Mouse (Mus musculus) midbrain, postnatal 0 days (tissue): ENCODE results near the gene Reps1. TPM values are rescaled to one million over a fixed set of nuclear protein-coding genes. Genes with fewer than 3 reads are reported as not detected.

ENCODE experiments used
- ATAC-seq: fragments of 200-750 bp; cut with Nextera tagmentation; 2 replicates; pipeline ENCODE4 v1.8.0; 2017; ENCODE audit warnings: moderate number of reproducible peaks, mild to moderate bottlenecking, moderate TSS enrichment, moderate library complexity; ENCODE audit not compliant: low FRiP score
- DNase-seq: peaks from one replicate; pipeline ENCODE4 v3.0.0-alpha.2; 2015; ENCODE audit warnings: low spot score
- H3K27ac ChIP-seq: fragments of 300-500 bp; sonication (generic); 2 replicates; pipeline ENCODE4 v1.5.1; 2014; ENCODE audit warnings: low read depth, mild to moderate bottlenecking, low read length, mixed read lengths
- H3K27me3 ChIP-seq: fragments of 300-500 bp; sonication (generic); 2 replicates; pipeline ENCODE4 v1.6.1; 2014; ENCODE audit warnings: low read length, control low read depth, mixed read lengths; ENCODE audit not compliant: insufficient read depth
- H3K36me3 ChIP-seq: fragments of 300-500 bp; sonication (generic); 2 replicates; pipeline ENCODE4 v1.6.1; 2014; ENCODE audit warnings: low read length, control low read depth, mixed read lengths; ENCODE audit not compliant: insufficient read depth
- H3K4me1 ChIP-seq: fragments of 300-500 bp; sonication (generic); 2 replicates; pipeline ENCODE4 v1.6.1; 2014; ENCODE audit warnings: mild to moderate bottlenecking, control low read depth, antibody characterized with exemption, low read length, mixed read lengths; ENCODE audit not compliant: insufficient read depth
- H3K4me2 ChIP-seq: fragments of 300-500 bp; sonication (generic); 2 replicates; pipeline ENCODE4 v1.6.1; 2014; ENCODE audit warnings: low read depth, mild to moderate bottlenecking, low read length, mixed read lengths; ENCODE audit not compliant: poor library complexity, severe bottlenecking
- H3K4me3 ChIP-seq: fragments of 300-500 bp; sonication (generic); 2 replicates; pipeline ENCODE4 v1.5.1; 2014; ENCODE audit warnings: low read depth, mild to moderate bottlenecking, low read length, moderate library complexity
- H3K9ac ChIP-seq: fragments of 300-500 bp; sonication (generic); replicated peaks from 2 replicates; pipeline ENCODE4 v1.6.1; 2014; ENCODE audit warnings: mild to moderate bottlenecking, low read length, moderate library complexity, mixed read lengths; ENCODE audit not compliant: poor library complexity, severe bottlenecking
- H3K9me3 ChIP-seq: fragments of 300-500 bp; sonication (generic); 2 replicates; pipeline ENCODE4 v1.6.1; 2016; ENCODE audit warnings: low read length, control low read depth
- CTCF ChIP-seq: IDR thresholded peaks from 2 replicates; pipeline ENCODE4 v1.5.1; 2016; ENCODE audit warnings: antibody characterized with exemption, mild to moderate bottlenecking
- WGBS: fragments of 180-500 bp; shearing (Covaris S2); extraction: QIAGEN DNeasy Blood & Tissue Kit; methylation state at CpG from one replicate; pipeline ENCODE4 v1.1.7; 2014; 5-methylcytosine and 5-hydroxymethylcytosine counted together
- polyA plus RNA-seq: library from polyadenylated mRNA; unstranded; fragments of >200 nt; fragmentation: Nextera tagmentation; extraction: Ambion mirVana; gene quantifications from 2 replicates; pipeline ENCODE4 v1.2.1, GENCODE M21; 2015
- total RNA-seq: library from RNA; depleted of rRNA; stranded (reverse); fragments of >200 nt; gene quantifications from 2 replicates; pipeline ENCODE4 v1.2.3, GENCODE M21; 2014; rRNA removed

Gene Reps1
- total RNA-seq (72.0 and 75.5 TPM in 2 replicates), polyA plus RNA-seq (16.0 and 22.5 TPM in 2 replicates)

GRCm38 (mm10) chr10:18055696-18056390, at the start of gene Reps1:
Reps1 (plus strand) TSS chr10:18055861.
- Histone ChIP-seq H3K4me1 (peaks cover 16% of the 10 kb centered on the region), H3K9ac (peak within 1 kb of the TSS; percentile 97), H3K27ac (peak within 1 kb of the TSS; percentile 94), H3K4me3 (peak within 1 kb of the TSS; percentile 99), H3K27me3 (no peaks in the 10 kb centered on the region), H3K36me3 (no peaks in the 10 kb centered on the region), H3K4me2 (peak within 1 kb of the TSS; percentile 60), H3K9me3 (no peaks in the 10 kb centered on the region)
- no peak for TF ChIP-seq CTCF
- WGBS: under 1% methylated on average over 77 of the region's 90 CpGs
- ATAC-seq (peak; percentile 84), DNase-seq (peak; percentile 52)

GRCm38 (mm10) chr10:18006756-18007155, 48.9 kb upstream of the Reps1 start:
- Histone ChIP-seq H3K36me3 (no peaks in the 10 kb centered on the region; the same call in 1 of the 2 replicates), H3K4me1 (no peaks in the 10 kb centered on the region), H3K9me3 (no peaks in the 10 kb centered on the region), H3K4me3 (no peak overlapping the region), H3K4me2 (no peak overlapping the region), H3K27ac (no peak overlapping the region), H3K27me3 (no peaks in the 10 kb centered on the region), H3K9ac (no peak overlapping the region)
- DNase-seq: no peak
- no peak for ATAC-seq
- TF ChIP-seq CTCF: no peak
- WGBS: 96% methylated on average over 1 of the region's 1 CpGs

- ATAC-seq: no peak
- no peak for DNase-seq
- Histone ChIP-seq H3K27me3 (no peaks in the 10 kb centered on the region), H3K4me1 (no peaks in the 10 kb centered on the region), H3K9ac (no peak overlapping the region), H3K4me3 (no peak overlapping the region), H3K4me2 (no peak overlapping the region), H3K27ac (no peak overlapping the region), H3K36me3 (no peaks in the 10 kb centered on the region; the same call in 1 of the 2 replicates), H3K9me3 (no peaks in the 10 kb centered on the region)
- no peak for TF ChIP-seq CTCF
- WGBS: 89% methylated on average over 3 of the region's 3 CpGs
Observed at GRCm38 (mm10) chr10:18007243-18007642, 48.4 kb upstream of the Reps1 start.

- Histone ChIP-seq H3K4me1 (no peaks in the 10 kb centered on the region), H3K27ac (no peak overlapping the region), H3K36me3 (no peaks in the 10 kb centered on the region; the same call in 1 of the 2 replicates), H3K4me2 (no peak overlapping the region), H3K9ac (no peak overlapping the region), H3K27me3 (no peaks in the 10 kb centered on the region), H3K9me3 (no peaks in the 10 kb centered on the region), H3K4me3 (no peak overlapping the region)
- DNase-seq: no peak
- ATAC-seq: no peak
- no peak for TF ChIP-seq CTCF
Observed at GRCm38 (mm10) chr10:18008118-18008517, 47.5 kb upstream of the Reps1 start.

- Histone ChIP-seq H3K27ac (no peak overlapping the region), H3K4me2 (no peak overlapping the region), H3K36me3 (no peaks in the 10 kb centered on the region; the same call in 1 of the 2 replicates), H3K9ac (no peak overlapping the region), H3K4me1 (no peaks in the 10 kb centered on the region), H3K27me3 (no peaks in the 10 kb centered on the region), H3K4me3 (no peak overlapping the region), H3K9me3 (no peaks in the 10 kb centered on the region)
- WGBS: 90% methylated on average over 1 of the region's 1 CpGs
- no peak for TF ChIP-seq CTCF
- no peak for DNase-seq
- no peak for ATAC-seq
Observed at GRCm38 (mm10) chr10:18009744-18010143, 45.9 kb upstream of the Reps1 start.

- 76% methylated on average over 5 of the region's 5 CpGs for WGBS
- Histone ChIP-seq H3K4me2 (no peak overlapping the region), H3K27ac (no peak overlapping the region), H3K9me3 (no peaks in the 10 kb centered on the region), H3K4me3 (no peak overlapping the region), H3K27me3 (no peaks in the 10 kb centered on the region), H3K9ac (no peak overlapping the region), H3K4me1 (no peaks in the 10 kb centered on the region), H3K36me3 (peaks cover under 1% of the 10 kb centered on the region; the same call in 1 of the 2 replicates)
- TF ChIP-seq CTCF: no peak
- ATAC-seq: no peak
- DNase-seq: no peak
Observed at GRCm38 (mm10) chr10:18011761-18012160, 43.9 kb upstream of the Reps1 start.
